Mouse (Mus musculus): Measurements from ENCODE around the gene 1700034J05Rik.
A peak's percentile ranks its signal among the peaks of the same experiment; 100 is the strongest.

1700034J05Rik gene

GRCm38 (mm10) chr6:146954258-146954657, at the start of gene 1700034J05Rik:
Gene 1700034J05Rik, minus strand, starts transcription at chr6:146954422.
- DNase-seq (ENCODE audit: low spot score) = no peak

GRCm38 (mm10) chr6:146999755-147000154, 45.5 kb upstream of the 1700034J05Rik start:
- DNase-seq (ENCODE audit: low spot score) = no peak

DNA sequence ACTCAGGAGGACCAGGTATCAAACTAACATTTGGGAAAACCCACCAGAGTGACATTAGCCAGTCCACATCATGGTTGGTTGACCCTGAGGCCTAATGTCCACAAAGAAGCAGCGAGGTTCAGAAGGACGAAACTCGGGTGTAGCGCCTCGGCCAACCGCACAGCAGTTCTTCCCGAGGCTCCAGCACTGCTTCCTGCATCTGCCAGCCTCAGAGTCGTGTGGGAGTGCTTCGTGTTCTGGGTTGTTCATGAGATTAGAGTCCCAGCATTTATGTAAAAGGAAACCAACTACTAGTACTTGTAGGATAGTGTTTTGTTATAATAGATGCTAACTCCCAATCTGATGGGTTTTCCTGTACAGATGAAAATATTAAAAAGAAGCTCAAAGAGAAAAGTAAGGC, 45.1 kb upstream of the 1700034J05Rik start:
- no peak for DNase-seq (ENCODE audit: low spot score)

DNA sequence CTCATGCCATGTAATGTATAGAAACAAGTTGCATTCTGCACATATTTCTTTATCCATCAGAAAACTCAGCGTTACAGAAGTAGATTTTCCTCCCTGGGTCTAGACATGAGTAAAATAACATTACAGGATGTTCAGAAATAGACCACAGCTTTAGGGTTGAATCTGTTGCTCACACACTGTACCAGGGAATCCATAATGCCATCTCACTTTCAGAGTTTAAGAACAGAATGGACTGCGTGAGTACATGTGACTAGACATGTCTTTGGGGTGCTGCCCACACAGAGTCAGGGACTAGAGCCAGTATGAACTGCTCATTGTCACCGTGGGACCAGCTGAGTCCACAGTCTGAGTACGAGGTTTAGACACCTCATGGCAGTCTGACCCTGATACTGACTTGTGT, 44.5 kb upstream of the 1700034J05Rik start:
- no peak for DNase-seq (ENCODE audit: low spot score)

DNA sequence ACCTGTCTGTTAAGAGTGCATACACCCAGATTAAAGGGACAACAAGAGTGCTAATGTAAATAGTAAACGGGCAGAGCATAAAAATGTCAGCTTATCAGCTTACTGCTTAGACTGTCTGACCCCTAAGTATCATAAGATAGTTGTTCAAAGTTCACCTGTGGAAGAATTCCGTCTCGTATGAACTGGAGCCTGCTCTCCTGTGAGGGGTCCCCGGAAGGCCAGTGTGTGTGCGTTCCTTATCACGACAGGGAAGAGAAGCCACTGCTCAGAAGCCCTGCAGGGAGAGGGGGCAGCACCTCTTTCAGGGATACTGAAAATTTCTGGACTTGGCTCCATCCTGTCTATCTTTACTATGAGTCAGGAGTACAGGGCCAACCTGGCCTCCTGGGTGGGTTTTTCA, 42.8 kb upstream of the 1700034J05Rik start:
- DNase-seq (ENCODE audit: low spot score) = no peak

GRCm38 (mm10) chr6:146995878-146996277, 41.7 kb upstream of the 1700034J05Rik start:
- no peak for DNase-seq (ENCODE audit: low spot score)

DNA sequence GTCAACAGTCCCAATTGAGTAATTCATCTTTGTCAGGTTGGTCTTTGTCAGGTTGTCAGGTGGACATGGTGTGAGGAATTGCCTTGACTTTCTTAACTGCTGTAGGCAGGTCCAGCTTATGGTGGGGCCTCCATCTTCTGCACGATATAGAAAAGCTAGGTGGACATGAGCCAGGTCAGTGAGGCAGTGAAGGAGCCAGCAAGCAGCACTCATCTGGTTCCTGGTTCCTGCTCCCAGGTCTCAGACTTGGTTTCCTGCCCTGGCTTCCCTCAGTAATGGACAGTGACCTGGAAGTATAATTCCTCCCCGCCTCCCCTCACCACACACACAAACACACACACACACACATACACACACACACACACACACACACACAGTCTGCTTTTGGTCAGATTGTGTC, 41.2 kb upstream of the 1700034J05Rik start:
- no peak for DNase-seq (ENCODE audit: low spot score)

DNA sequence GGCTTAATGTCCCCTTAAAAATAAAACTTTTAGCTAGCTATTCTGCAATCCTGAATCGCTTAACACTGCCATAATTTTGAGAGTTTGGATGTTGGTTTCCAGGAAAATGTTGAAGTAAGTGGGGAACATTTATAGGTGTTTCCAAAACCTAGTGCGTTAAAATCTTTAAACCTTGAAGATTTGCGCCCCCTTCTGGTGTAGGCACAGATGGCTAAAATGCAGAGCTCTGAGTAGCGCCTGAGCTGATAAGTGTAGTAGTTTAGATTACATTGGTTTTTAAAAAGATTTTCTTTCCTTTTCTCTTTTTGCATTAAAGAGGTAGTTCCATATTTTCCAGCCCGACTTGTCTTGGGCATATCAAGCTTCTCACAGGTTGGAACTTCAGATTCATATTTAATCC, 40.0 kb upstream of the 1700034J05Rik start:
- peak; percentile 77 for DNase-seq (ENCODE audit: low spot score)

- no peak for DNase-seq (ENCODE audit: low spot score)
These were observed 30.3 kb upstream of the 1700034J05Rik start for GRCm38 (mm10) chr6:146984569-146984968.

GRCm38 (mm10) chr6:146981249-146981835, 27.1 kb upstream of the 1700034J05Rik start:
- DNase-seq (ENCODE audit: low spot score) = peak; percentile 8

DNA sequence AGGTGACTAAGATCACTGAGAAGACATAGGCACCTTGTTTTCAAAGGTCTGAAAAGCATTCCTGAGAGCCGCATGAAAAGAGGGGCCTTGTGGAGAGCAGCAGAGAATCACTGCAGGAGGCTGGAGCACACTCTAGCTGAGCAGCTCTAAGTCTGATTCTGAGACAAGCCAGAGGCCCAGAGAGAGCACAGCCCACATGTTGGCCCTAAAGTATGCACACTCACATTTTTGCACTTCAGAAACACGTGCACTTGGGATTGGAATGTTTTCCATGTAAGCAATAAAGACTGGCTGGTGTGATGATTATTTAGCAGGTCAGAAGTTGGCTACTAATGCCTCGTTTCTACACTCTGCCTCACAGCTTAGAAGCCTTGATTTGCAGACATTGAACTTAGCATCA, 25.7 kb upstream of the 1700034J05Rik start:
- DNase-seq (ENCODE audit: low spot score) = peak; percentile 12

DNA sequence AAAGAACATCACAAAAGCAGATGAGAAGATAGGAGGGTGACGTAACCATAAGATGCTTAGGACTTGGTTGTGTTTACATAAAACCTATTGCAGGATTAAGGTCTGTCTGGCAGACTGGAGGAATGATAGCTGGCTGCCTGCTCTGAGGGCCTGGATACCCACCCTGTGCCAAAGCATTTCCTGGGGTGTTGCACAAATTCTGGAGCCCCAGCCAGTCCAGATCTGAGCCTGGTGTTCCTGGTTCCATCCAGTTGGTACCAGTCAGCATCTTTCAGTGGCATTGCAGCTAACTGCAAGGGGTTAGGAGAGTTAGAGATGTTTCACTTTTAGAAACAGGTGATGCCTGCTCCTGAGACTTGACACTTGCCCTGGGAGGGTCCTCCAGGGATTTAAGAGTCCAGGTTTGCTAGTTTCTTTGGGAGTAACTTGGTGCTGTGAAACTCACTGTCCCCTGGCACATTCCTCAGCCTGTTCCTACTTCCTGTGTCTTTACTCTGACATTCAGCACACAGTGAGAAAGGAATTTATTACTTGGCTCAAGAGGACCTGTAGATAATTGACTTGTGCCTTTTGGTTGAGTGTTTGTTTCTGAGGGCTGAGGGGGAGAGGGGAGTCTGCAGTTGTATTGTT, 25.0 kb upstream of the 1700034J05Rik start:
- peak; percentile 26 for DNase-seq (ENCODE audit: low spot score)

- DNase-seq (ENCODE audit: low spot score) = peak; percentile 28
These were observed 24.5 kb upstream of the 1700034J05Rik start for GRCm38 (mm10) chr6:146978691-146979114.

GRCm38 (mm10) chr6:146976446-146976845, 22.2 kb upstream of the 1700034J05Rik start:
- peak; percentile 10 for DNase-seq (ENCODE audit: low spot score)

- DNase-seq (ENCODE audit: low spot score) = no peak
These were observed 19.6 kb upstream of the 1700034J05Rik start for GRCm38 (mm10) chr6:146973830-146974229.

- DNase-seq (ENCODE audit: low spot score) = peak; percentile 29
These were observed 19.2 kb upstream of the 1700034J05Rik start for GRCm38 (mm10) chr6:146973406-146973805.

DNA sequence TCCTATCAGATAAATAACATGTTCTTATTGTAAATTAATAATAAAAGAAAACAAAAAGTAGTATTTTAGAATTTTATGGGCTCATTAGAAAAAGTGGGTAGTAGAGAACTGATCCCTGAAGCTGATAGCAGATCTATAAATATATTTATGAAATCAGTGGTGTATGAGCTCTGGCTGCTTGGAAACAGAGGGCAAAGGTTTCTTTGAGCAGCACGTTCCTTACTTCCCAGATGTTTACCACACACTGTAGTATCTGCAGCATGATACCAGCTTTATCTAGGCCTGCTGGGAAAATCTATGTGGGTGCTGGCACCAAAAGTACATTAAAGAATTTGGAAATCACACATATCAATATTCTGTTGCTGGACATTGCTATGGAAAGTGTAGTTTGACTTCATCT, 18.5 kb upstream of the 1700034J05Rik start:
- no peak for DNase-seq (ENCODE audit: low spot score)

DNA sequence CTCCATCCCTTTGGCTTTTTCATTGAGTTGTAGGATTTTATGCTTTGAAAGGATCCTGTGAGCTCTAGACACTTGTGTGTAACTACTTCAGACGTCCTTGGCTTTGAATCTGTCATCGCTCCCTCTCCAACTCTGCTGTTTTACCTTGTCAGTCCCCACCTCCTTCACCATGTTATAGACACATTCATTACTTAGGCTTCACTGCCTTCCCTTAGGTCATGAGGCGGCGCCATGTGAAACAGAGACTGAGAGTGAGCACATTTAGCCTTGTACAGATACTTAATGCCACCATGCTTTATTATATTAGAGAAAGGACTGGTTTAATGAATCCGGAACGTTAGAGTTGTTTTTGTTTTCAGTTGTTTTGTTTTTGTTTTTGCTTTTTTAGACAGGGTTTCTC, 17.8 kb upstream of the 1700034J05Rik start:
- DNase-seq (ENCODE audit: low spot score) = peak; percentile 16

DNA sequence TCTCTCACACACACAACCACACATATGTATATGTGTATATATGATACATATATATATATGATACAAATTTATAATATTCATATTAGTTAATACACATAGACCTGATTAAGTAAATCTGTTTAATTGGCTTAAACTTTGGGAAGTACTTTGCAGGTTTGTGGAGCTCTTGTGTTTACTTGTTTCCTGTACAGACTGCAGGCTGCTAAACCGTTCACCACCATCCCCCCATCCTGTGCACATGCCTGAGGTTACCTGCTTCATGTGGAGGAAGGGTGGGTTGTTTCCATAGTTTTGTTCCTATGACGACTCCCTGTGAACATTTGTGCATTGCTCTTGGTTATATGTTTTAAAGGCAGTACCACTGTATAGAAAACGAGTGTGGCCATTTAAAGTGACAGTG, 17.1 kb upstream of the 1700034J05Rik start:
- DNase-seq (ENCODE audit: low spot score) = no peak

- peak; percentile 41 for DNase-seq (ENCODE audit: low spot score)
These were observed 16.6 kb upstream of the 1700034J05Rik start for GRCm38 (mm10) chr6:146970811-146971210.

- DNase-seq (ENCODE audit: low spot score) = no peak
These were observed 13.6 kb upstream of the 1700034J05Rik start for GRCm38 (mm10) chr6:146967836-146968235.

DNA sequence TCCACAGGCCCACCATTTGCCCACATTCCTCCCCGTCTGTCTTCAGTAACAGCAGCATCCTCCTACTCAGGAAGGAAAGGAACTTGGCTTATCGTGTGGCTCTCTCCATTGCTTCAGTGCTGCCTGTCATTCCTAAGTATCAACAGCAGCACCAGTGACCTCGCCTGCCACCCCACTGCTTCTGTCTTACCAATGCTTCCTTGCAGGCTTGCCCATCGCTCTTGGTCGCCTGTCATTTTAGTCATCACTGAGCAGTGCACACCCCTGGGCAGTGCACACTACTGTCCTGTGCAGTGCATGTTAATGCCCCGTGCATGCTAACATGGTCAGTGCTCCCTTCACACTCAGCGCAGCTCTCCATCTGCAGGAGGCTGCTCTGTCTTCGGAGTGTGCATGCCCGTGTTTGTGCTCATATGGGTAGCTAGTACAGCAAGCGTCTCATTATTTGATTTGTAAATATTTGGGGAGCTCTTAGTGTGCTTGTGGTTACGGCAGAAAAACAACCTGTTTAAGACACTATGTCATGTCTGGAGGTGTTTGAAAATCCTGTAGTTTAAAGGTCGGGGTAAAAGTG, 12.3 kb upstream of the 1700034J05Rik start:
- peak; percentile 25 for DNase-seq (ENCODE audit: low spot score)

DNA sequence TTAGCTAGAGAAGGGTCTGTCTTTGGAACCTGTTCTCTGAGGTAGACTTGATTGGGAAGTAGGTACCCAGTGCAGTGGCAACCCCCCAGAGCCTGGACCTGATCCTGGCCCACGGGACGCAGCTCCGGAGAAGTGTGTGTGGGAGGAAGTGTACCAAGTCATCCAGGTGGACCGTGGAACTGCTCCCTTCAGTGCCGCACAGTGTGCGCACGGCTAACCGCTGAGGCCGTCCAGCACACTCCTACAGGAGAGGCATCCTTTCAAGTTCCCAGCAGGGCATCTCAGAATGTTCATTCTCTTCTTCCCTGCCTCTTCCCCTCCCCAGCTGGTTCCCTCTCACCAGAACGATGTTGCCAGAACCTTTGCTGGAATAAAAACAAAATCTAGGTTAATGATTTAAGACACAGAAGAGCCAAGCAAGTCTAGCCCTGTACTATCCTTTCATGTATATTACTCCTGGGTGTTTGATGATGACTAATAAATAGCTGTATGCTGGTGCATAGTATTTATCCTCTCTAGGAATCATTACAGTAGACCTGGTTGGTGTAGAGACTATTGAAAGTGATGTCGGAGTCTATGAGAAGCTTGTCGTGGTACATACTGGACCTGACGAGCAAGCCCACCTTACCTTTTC, 11.0 kb upstream of the 1700034J05Rik start:
- no peak for DNase-seq (ENCODE audit: low spot score)

Measured in testis, postnatal 10 days (tissue).